Mouse (Mus musculus): Measurements from ENCODE around the gene Hbb-bt.

DNA sequence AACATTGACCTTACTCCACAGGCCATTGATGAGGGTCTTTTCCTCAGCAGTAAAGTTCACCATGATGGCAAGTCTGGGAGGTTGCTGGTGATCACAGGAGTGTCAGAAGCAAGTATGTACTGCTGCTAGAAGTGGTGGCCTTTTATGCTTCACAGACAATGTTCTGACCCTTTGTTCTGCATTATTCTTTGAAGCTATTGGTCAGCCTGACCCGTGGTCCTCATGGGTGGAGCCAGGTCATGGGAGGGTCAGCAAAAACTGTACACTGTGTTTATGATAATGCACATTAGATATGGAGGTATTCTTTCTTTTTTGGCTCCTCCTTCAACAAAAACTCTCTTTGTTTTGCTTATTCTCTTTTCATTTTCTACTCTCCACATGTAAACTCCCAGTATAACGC is 39.3 kb upstream of the Hbb-bt start, which contains the start of gene Hbb-y:
- no peak for TF ChIP-seq ELF1 (IDR thresholded peaks at IDR 0.05; ENCODE audit: low read depth, low read length)
- no peak for TF ChIP-seq CTCF (IDR thresholded peaks at IDR 0.05 in 2 of 3, conservative IDR thresholded peaks at IDR 0.05 in 1 of 3; ENCODE audit: control insufficient read depth in 1 of 3, insufficient read depth in 1 of 3, low read depth in 2 of 3, low read length in 3 of 3, poor library complexity in 1 of 3, severe bottlenecking in 1 of 3)
- TF ChIP-seq CHD1 (IDR thresholded peaks at IDR 0.05; ENCODE audit: low read depth, low read length) = no peak
- no peak for TF ChIP-seq POLR2A (IDR thresholded peaks at IDR 0.05; ENCODE audit: control insufficient read depth in 1 of 2, insufficient read depth in 1 of 2, low read depth in 1 of 2, low read length in 2 of 2, poor library complexity in 1 of 2)
- no peak for TF ChIP-seq GATA1 (IDR thresholded peaks at IDR 0.05; ENCODE audit: low read depth, low read length)
- TF ChIP-seq POLR2AphosphoS5 (IDR thresholded peaks at IDR 0.05; ENCODE audit: borderline replicate concordance, low read depth, low read length) = no peak
- TF ChIP-seq ZC3H11A (IDR thresholded peaks at IDR 0.05; ENCODE audit: low read depth, low read length) = no peak
